22 mouse cellular contexts compared by ENCODE assay signal in genomic region chr2:92503421-92503820, GRCm38 (mm10). TPM values are rescaled to one million over a fixed set of nuclear protein-coding genes. Genes with fewer than 3 reads are reported as not detected.
DNase-seq lines count a peak whose midpoint lies in the region; ATAC-seq and TF ChIP-seq lines count a peak whose summit lies in the region.
"Had no signal": no experiment of that assay in that cellular context is flagged by ENCODE, and none has a peak within 500 bp of the region (broad histone marks: within the 10 kb centered on the region; RNA-seq: fewer than 3 reads in every experiment).

No protein-coding gene starts in this region.

- no peaks in the 10 kb centered on the region for H3K36me3 ChIP-seq in kidney, postnatal 0 days (ENCODE audit: insufficient read depth, low read length)
- no peaks in the 10 kb centered on the region for H3K36me3 ChIP-seq in forebrain, embryonic 11.5 days (ENCODE audit: control insufficient read depth, insufficient read depth, low read length)
- H3K36me3 ChIP-seq: G1E; heart, embryonic 13.5 days; hindbrain, embryonic 10.5 days; limb, embryonic 10.5 days; liver, embryonic 15.5 days; midbrain, embryonic 13.5 days had no signal

- H3K9me3 ChIP-seq in kidney, postnatal 0 days (replicated peaks; ENCODE audit: low read length) = no peaks in the 10 kb centered on the region
- no peaks in the 10 kb centered on the region for H3K9me3 ChIP-seq in forebrain, embryonic 11.5 days (ENCODE audit: control insufficient read depth, low read length)
- H3K9me3 ChIP-seq: G1E; heart, embryonic 13.5 days; hindbrain, embryonic 10.5 days; limb, embryonic 10.5 days; liver, embryonic 15.5 days; midbrain, embryonic 13.5 days had no signal

- no peak overlapping the region for H3K9ac ChIP-seq in kidney, postnatal 0 days (ENCODE audit: low read depth, low read length)
- no peak overlapping the region for H3K9ac ChIP-seq in forebrain, embryonic 11.5 days (ENCODE audit: low read length)
- H3K9ac ChIP-seq: heart, embryonic 13.5 days; liver, embryonic 15.5 days; midbrain, embryonic 13.5 days had no signal

- 85% methylated on average over 3 of the region's 3 CpGs for WGBS in kidney, postnatal 0 days
- 81% methylated on average over 3 of the region's 3 CpGs for WGBS in forebrain, embryonic 11.5 days

- no peak overlapping the region for H3K27ac ChIP-seq in kidney, postnatal 0 days
- no peak overlapping the region for H3K27ac ChIP-seq in forebrain, embryonic 11.5 days (ENCODE audit: low read depth, low read length)
- H3K27ac ChIP-seq: heart, embryonic 13.5 days; hindbrain, embryonic 10.5 days; limb, embryonic 10.5 days; liver, embryonic 15.5 days; macrophage; midbrain, embryonic 13.5 days had no signal

- TF ChIP-seq CTCF in kidney, postnatal 0 days (IDR thresholded peaks at IDR 0.05; ENCODE audit: low read depth) = peak; percentile 42; the same call in 1 of the 2 replicates

- no peak for ATAC-seq in kidney, postnatal 0 days (replicated peaks; ENCODE audit: low FRiP score, low read depth)
- no peak for ATAC-seq in forebrain, embryonic 11.5 days (replicated peaks; ENCODE audit: low FRiP score)
- ATAC-seq: midbrain, embryonic 13.5 days had no signal

- 0 out of 2 replicates have a peak, but pooled peaks cover 2% of the 10 kb centered on the region for H3K4me1 ChIP-seq in kidney, postnatal 0 days (replicated peaks; ENCODE audit: insufficient read depth, low read length)
- H3K4me1 ChIP-seq in forebrain, embryonic 11.5 days (replicated peaks; ENCODE audit: control insufficient read depth, insufficient read depth, low read length) = peaks cover 6% of the 10 kb centered on the region; the same call in 1 of the 2 replicates
- H3K4me1 ChIP-seq: heart, embryonic 13.5 days; liver, embryonic 15.5 days had no signal

- no peak for DNase-seq in kidney, postnatal 0 days (ENCODE audit: low spot score)
- no peak for DNase-seq in kidney, postnatal 4 days
- DNase-seq in thymus, postnatal 0 days (ENCODE audit: low spot score) = peak; percentile 19
- DNase-seq in thymus, postnatal 10 days (ENCODE audit: low spot score in 2 of 2) = no peak
- peak; percentile 61 for DNase-seq in R1 (ENCODE audit: low read depth, low spot score)
- no peak for DNase-seq in ovary, postnatal 36 days (ENCODE audit: low spot score)
- no peak for DNase-seq in forebrain, embryonic 11.5 days (ENCODE audit: low spot score)
- DNase-seq: adrenal gland, postnatal 14 days; cerebellum, adult 2 months; gastrocnemius, postnatal 36 days; kidney, adult 18-20 months; kidney, postnatal 25 days; layer of hippocampus, postnatal 36 days; right cerebral cortex, postnatal 14 days; thymus, postnatal 25 days had no signal

- no peak overlapping the region for H3K4me2 ChIP-seq in kidney, postnatal 0 days (ENCODE audit: low read length)
- H3K4me2 ChIP-seq in forebrain, embryonic 11.5 days (ENCODE audit: low read depth, low read length, severe bottlenecking) = no peak overlapping the region
- H3K4me2 ChIP-seq: heart, embryonic 13.5 days; liver, embryonic 15.5 days; midbrain, embryonic 13.5 days had no signal

- no peak overlapping the region for H3K4me3 ChIP-seq in kidney, postnatal 0 days (replicated peaks; ENCODE audit: low read depth, low read length)
- H3K4me3 ChIP-seq in forebrain, embryonic 11.5 days (ENCODE audit: low read depth, low read length) = no peak overlapping the region
- H3K4me3 ChIP-seq: heart, embryonic 13.5 days; hindbrain, embryonic 10.5 days; limb, embryonic 10.5 days; liver, embryonic 15.5 days; midbrain, embryonic 13.5 days had no signal

- no peaks in the 10 kb centered on the region for H3K27me3 ChIP-seq in kidney, postnatal 0 days (ENCODE audit: insufficient read depth, low read length)
- no peaks in the 10 kb centered on the region for H3K27me3 ChIP-seq in forebrain, embryonic 11.5 days (ENCODE audit: control insufficient read depth, insufficient read depth, low read length)
- H3K27me3 ChIP-seq: heart, embryonic 13.5 days; liver, embryonic 15.5 days; midbrain, embryonic 13.5 days had no signal

RNA-seq across cellular contexts. Expression of gene Slc35c1, which starts 43.1 kb away (rescaled TPM):
- polyA plus RNA-seq in kidney, postnatal 0 days (2015; fragmentation: Nextera tagmentation; extraction: Ambion mirVana) = 14.8 and 15.5 TPM in 2 replicates
- 24.3 and 29.7 TPM in 2 replicates for polyA plus RNA-seq in thymus, postnatal 0 days (2015; fragmentation: Nextera tagmentation; extraction: Ambion mirVana)
- polyA plus RNA-seq in forebrain, embryonic 11.5 days (2014; fragmentation: Nextera tagmentation; extraction: Ambion mirVana) = 11.6 and 12.8 TPM in 2 replicates

Comparison
In these comparisons a context has a peak if more than half of its experiments do, and no peak if none do; other contexts are left out.
1. DNase-seq: peak in thymus, postnatal 0 days (single experiment) and R1 (single experiment); none in kidney, postnatal 0 days (single experiment), kidney, postnatal 4 days (0 of 2), thymus, postnatal 10 days (0 of 2), ovary, postnatal 36 days (single experiment) and forebrain, embryonic 11.5 days (single experiment).